Mouse (Mus musculus): ENCODE results near the gene 4922502D21Rik.
A peak's percentile ranks its signal among the peaks of the same experiment; 100 is the strongest.

Gene 4922502D21Rik

GRCm38 (mm10) chr6:129312499-129312898 lies 19.1 kb downstream of the 4922502D21Rik start:
- DNase-seq (ENCODE audit: low read depth), result no peak

DNA sequence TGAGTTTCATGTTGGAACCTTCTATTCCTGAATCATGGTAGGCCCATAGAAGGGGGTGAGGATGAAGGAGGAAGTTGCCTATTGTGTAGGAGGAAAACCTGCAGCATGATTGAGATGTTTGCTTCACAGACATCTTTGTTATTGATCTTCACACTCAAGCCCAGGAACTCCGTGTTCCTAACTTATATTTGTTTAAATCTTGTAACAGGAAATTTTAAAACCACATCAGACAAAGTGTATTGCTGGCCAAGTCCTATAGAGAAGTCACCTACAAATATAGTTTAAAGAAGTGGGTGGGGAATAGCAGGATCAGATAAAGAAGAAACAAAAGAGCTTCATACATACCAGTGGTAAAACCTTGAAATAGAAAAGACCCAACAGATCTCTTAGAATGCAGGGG lies 27.4 kb downstream of the 4922502D21Rik start:
- no peak for DNase-seq (ENCODE audit: low read depth)

DNA sequence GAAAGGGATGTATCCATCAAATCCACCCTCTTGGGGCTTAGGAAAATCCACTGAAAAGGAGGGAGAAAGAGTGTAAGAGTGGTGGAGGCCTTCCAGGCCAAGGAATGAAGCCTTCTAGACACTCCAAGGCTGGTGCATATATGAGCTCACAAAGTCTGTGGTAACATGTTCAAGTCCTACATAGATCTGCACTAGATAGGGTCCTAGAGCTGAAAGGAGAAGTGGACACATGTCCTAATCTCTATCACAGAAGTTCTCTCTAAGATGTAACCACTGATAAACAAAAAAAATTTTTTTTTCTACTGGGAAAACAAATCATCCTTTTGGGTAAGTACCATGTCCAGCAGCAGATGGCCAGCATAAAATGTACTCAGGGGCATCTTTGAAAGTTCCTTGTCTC lies 42.9 kb downstream of the 4922502D21Rik start:
- no peak for DNase-seq (ENCODE audit: low read depth)

- peak; percentile 64 for DNase-seq (ENCODE audit: low read depth)
Measured at GRCm38 (mm10) chr6:129284384-129285104, 47.1 kb downstream of the 4922502D21Rik start.

DNA sequence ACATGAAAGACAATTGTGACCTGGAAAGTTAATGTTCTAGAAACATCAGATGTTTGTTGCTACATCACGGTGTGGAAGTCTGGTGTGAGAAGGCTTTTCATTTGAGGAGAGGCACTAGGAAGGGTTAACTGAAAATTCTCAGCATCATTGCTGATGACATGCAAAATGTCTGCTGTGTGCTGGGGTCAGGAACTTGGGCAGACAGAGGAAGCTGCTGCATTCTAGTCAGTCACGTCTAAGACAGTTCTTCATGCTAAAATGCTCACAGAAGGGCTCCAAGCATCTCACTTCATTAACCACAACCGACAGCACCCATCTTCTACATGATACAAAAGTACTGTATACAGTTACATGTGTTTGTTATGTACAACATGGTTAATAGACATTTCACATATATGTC lies 48.3 kb downstream of the 4922502D21Rik start:
- no peak for DNase-seq (ENCODE audit: low read depth)

DNA sequence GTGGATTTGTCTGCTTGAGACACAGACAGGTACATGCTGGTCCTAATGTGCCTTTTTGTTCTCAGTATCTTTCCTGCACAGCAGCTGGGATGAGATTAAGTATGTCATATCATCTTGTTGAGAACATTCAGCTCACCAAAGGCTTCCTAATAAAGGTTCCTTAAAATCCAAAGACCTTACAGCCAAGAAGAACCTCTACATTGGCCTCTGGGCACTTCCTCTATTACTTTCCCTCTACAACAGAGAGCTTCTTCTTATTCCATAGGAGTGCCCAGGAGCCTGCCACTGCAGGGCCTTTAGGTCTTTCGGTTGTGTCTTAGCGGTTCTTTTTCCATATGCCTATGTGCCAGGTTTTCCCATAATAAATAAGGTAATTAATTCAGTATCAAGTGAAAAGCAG lies 55.1 kb downstream of the 4922502D21Rik start:
- DNase-seq (ENCODE audit: low read depth), result no peak

- DNase-seq (ENCODE audit: low read depth), result no peak
Measured at GRCm38 (mm10) chr6:129275624-129276203, 55.9 kb downstream of the 4922502D21Rik start.

DNA sequence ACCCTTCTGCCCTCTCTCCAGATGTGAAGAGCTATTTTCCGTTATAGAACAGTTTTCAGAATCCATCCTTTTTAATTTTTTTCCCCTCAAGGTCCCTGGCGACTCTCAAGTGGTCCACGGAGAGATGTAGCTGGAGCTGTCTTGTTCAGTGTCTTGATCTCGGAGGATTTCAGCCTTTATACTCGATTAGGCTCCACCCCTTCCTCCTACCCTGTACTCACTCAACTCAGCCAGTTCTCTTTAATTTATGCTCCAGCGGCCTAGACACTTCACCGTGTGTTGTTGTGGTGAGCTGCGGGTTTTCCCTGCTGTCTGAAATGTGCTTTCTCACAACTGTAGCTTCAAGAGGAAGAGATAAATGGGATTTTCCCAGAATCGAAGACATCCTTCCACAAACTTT lies 56.4 kb downstream of the 4922502D21Rik start, which contains the start of gene Cd69:
TSS of gene Cd69 (minus strand) at position 217 of the 400 bp plus-strand sequence.
- DNase-seq (ENCODE audit: low read depth), result no peak

- DNase-seq (ENCODE audit: low read depth), result no peak
Measured at GRCm38 (mm10) chr6:129274476-129274875, 57.1 kb downstream of the 4922502D21Rik start.

- DNase-seq (ENCODE audit: low read depth), result no peak
Measured at GRCm38 (mm10) chr6:129273662-129274061, 57.9 kb downstream of the 4922502D21Rik start.
